In genomic region chr9:44268027-44268360, GRCm38 (mm10) we compare ENCODE assay signal across 8 mouse cellular contexts. TPM values are rescaled to one million over a fixed set of nuclear protein-coding genes. Genes with fewer than 3 reads are reported as not detected.
A peak's percentile ranks its signal among the peaks of the same experiment; 100 is the strongest.
DNase-seq lines count a peak whose midpoint lies in the region; ATAC-seq and TF ChIP-seq lines count a peak whose summit lies in the region.

No protein-coding gene starts in this region.

- ATAC-seq in heart, embryonic 12.5 days (ENCODE audit: insufficient number of reproducible peaks, low FRiP score) = peak; percentile 91
- peak; percentile 85 for ATAC-seq in kidney, postnatal 0 days (replicated peaks; ENCODE audit: low FRiP score, low read depth)

- peak overlapping the region; percentile 6 for H3K4me3 ChIP-seq in C2C12 (ENCODE audit: insufficient read depth, poor library complexity, severe bottlenecking)
- peak overlapping the region; percentile 71 for H3K4me3 ChIP-seq in erythroblast, embryonic 14.5 days (replicated peaks)
- peak overlapping the region; percentile 58 for H3K4me3 ChIP-seq in heart, embryonic 12.5 days
- H3K4me3 ChIP-seq in kidney, postnatal 0 days (replicated peaks; ENCODE audit: low read depth, low read length) = peak overlapping the region; percentile 51
- peak overlapping the region; percentile 63 for H3K4me3 ChIP-seq in liver, adult 2 months (ENCODE audit: insufficient read depth, low read depth, low read length)
- H3K4me3 ChIP-seq in myocyte = peak overlapping the region; percentile 20

- peaks cover 25% of the 10 kb centered on the region for H3K4me1 ChIP-seq in erythroblast, embryonic 14.5 days (ENCODE audit: control insufficient read depth)
- H3K4me1 ChIP-seq in heart, embryonic 12.5 days (replicated peaks) = peaks cover 16% of the 10 kb centered on the region
- 0 out of 2 replicates have a peak, but pooled peaks cover 8% of the 10 kb centered on the region for H3K4me1 ChIP-seq in kidney, postnatal 0 days (replicated peaks; ENCODE audit: insufficient read depth, low read length)
- H3K4me1 ChIP-seq in liver, adult 2 months (ENCODE audit: control insufficient read depth, insufficient read depth, low read length) = peaks cover 8% of the 10 kb centered on the region

- peak overlapping the region; percentile 89 for H3K27ac ChIP-seq in heart, embryonic 12.5 days (ENCODE audit: poor library complexity, severe bottlenecking)
- H3K27ac ChIP-seq in kidney, postnatal 0 days = peak overlapping the region; percentile 70
- H3K27ac ChIP-seq in liver, adult 2 months (replicated peaks; ENCODE audit: insufficient read depth, low read depth, low read length) = peak overlapping the region; percentile 58

- peak; percentile 46 for TF ChIP-seq POLR2A in brain, embryonic 14.5 days (IDR thresholded peaks at IDR 0.05; ENCODE audit: borderline replicate concordance, extremely low read depth, insufficient read depth, insufficient read length, poor library complexity, severe bottlenecking)
- peak; percentile 57; the same call in 1 of the 2 replicates for TF ChIP-seq POLR2A in liver, adult 2 months (IDR thresholded peaks at IDR 0.05; ENCODE audit: extremely low read depth, insufficient read depth, low read length)
- TF ChIP-seq POLR2A in myocyte (IDR thresholded peaks at IDR 0.05; ENCODE audit: insufficient read length, low read depth) = peak; percentile 88

- peak; percentile 54 for TF ChIP-seq CTCF in C2C12 (IDR thresholded peaks at IDR 0.05; ENCODE audit: control insufficient read depth, insufficient read depth, insufficient read length)
- peak; percentile 60 for TF ChIP-seq CTCF in brain, embryonic 14.5 days (IDR thresholded peaks at IDR 0.05; ENCODE audit: borderline replicate concordance, extremely low read depth, insufficient read depth, insufficient read length)
- TF ChIP-seq CTCF in kidney, postnatal 0 days (IDR thresholded peaks at IDR 0.05; ENCODE audit: low read depth) = peak; percentile 75
- TF ChIP-seq CTCF in liver, adult 2 months (IDR thresholded peaks at IDR 0.05; ENCODE audit: low read depth, low read length) = peak; percentile 84

- peak; percentile 92 for DNase-seq in brain, embryonic 14.5 days (ENCODE audit: low read depth)
- peak; percentile 90 for DNase-seq in kidney, postnatal 0 days (ENCODE audit: low spot score)
- DNase-seq in liver, adult 2 months (ENCODE audit: extremely low read depth, low read depth, low spot score) = peak; percentile 79
- peak; percentile 86 for DNase-seq in splenic B cell, adult 2 months (ENCODE audit: low read depth, low spot score)

- H3ac ChIP-seq in C2C12 (ENCODE audit: control insufficient read depth, insufficient read length, low read depth) (peak overlapping the region; percentile 79), myocyte (ENCODE audit: control insufficient read depth, insufficient read length) (peak overlapping the region; percentile 93)

- no peaks in the 10 kb centered on the region for H3K27me3 ChIP-seq in C2C12 (ENCODE audit: control insufficient read depth, insufficient read depth, insufficient read length)
- H3K27me3 ChIP-seq in erythroblast, embryonic 14.5 days (ENCODE audit: control insufficient read depth) = 0 out of 2 replicates have a peak, but pooled peaks cover 3% of the 10 kb centered on the region
- H3K27me3 ChIP-seq in heart, embryonic 12.5 days (replicated peaks) = peaks cover 8% of the 10 kb centered on the region; the same call in 1 of the 2 replicates
- H3K27me3 ChIP-seq in kidney, postnatal 0 days (ENCODE audit: insufficient read depth, low read length) = no peaks in the 10 kb centered on the region
- H3K27me3 ChIP-seq in liver, adult 2 months (ENCODE audit: control insufficient read depth, insufficient read depth, low read length) = no peaks in the 10 kb centered on the region
- H3K27me3 ChIP-seq in myocyte (ENCODE audit: control insufficient read depth, insufficient read depth, insufficient read length) = no peaks in the 10 kb centered on the region
- H3K27me3 ChIP-seq in splenic B cell, adult 2 months (ENCODE audit: control insufficient read depth, insufficient read depth, low read length, poor library complexity, severe bottlenecking) = no peaks in the 10 kb centered on the region

- H3K9ac ChIP-seq in heart, embryonic 12.5 days = peak overlapping the region; percentile 91
- peak overlapping the region; percentile 83 for H3K9ac ChIP-seq in kidney, postnatal 0 days (ENCODE audit: low read depth, low read length)
- peak overlapping the region; percentile 92 for H3K9ac ChIP-seq in liver, adult 2 months (ENCODE audit: low read depth, low read length)

- 5% methylated on average over 25 of the region's 28 CpGs for WGBS in heart, embryonic 12.5 days
- WGBS in kidney, postnatal 0 days = 4% methylated on average over 28 of the region's 28 CpGs
- 6% methylated on average over 28 of the region's 28 CpGs for WGBS in liver, adult 2 months

- H3K4me2 ChIP-seq in heart, embryonic 12.5 days = peak overlapping the region; percentile 88
- H3K4me2 ChIP-seq in kidney, postnatal 0 days (ENCODE audit: low read length) = peak overlapping the region; percentile 87
- H3K4me2 ChIP-seq in myocyte (ENCODE audit: low read depth) = peak overlapping the region; percentile 66

- no peaks in the 10 kb centered on the region for H3K79me3 ChIP-seq in C2C12 (ENCODE audit: low read depth)

- H3K79me2 ChIP-seq in C2C12 (ENCODE audit: control insufficient read depth, insufficient read depth) (no peaks in the 10 kb centered on the region), myocyte (ENCODE audit: control insufficient read depth, insufficient read depth) (no peaks in the 10 kb centered on the region)
- no peaks in the 10 kb centered on the region for H3K79me2 ChIP-seq in liver, adult 2 months (ENCODE audit: control insufficient read depth, insufficient read depth, low read length)

- H3K36me3 ChIP-seq in C2C12 (ENCODE audit: control insufficient read depth, insufficient read depth) = no peaks in the 10 kb centered on the region
- peaks cover 27% of the 10 kb centered on the region for H3K36me3 ChIP-seq in erythroblast, embryonic 14.5 days (ENCODE audit: control insufficient read depth)
- H3K36me3 ChIP-seq in heart, embryonic 12.5 days = peaks cover 7% of the 10 kb centered on the region; the same call in 1 of the 2 replicates
- H3K36me3 ChIP-seq in kidney, postnatal 0 days (ENCODE audit: insufficient read depth, low read length) = no peaks in the 10 kb centered on the region
- H3K36me3 ChIP-seq in liver, adult 2 months (ENCODE audit: control insufficient read depth, insufficient read depth, low read length) = no peaks in the 10 kb centered on the region
- H3K36me3 ChIP-seq in myocyte (ENCODE audit: control insufficient read depth, insufficient read depth) = no peaks in the 10 kb centered on the region
- no peaks in the 10 kb centered on the region for H3K36me3 ChIP-seq in splenic B cell, adult 2 months (ENCODE audit: control insufficient read depth, insufficient read depth, low read length, poor library complexity, severe bottlenecking)

- peaks cover 3% of the 10 kb centered on the region; the same call in 1 of the 2 replicates for H3K9me3 ChIP-seq in erythroblast, embryonic 14.5 days (ENCODE audit: control insufficient read depth, low read length)
- H3K9me3 ChIP-seq in heart, embryonic 12.5 days (replicated peaks) = 0 out of 2 replicates have a peak, but pooled peaks cover 6% of the 10 kb centered on the region
- no peaks in the 10 kb centered on the region for H3K9me3 ChIP-seq in kidney, postnatal 0 days (replicated peaks; ENCODE audit: low read length)

RNA-seq across cellular contexts. Expression of gene Nlrx1, which starts 0.4 kb away (rescaled TPM):
- polyA plus RNA-seq in C2C12 (2012; fragmentation: generic; extraction: Trizol) (3.4 TPM), myocyte (2012; fragmentation: generic; extraction: Trizol) (7.2 TPM)
- polyA plus RNA-seq in brain, embryonic 14.5 days (2012; rRNA removed) = 4.0 and 4.5 TPM in 2 replicates
- 0.07 TPM in 1 of 2 replicates, not detected in the other for polyA plus RNA-seq in erythroblast, embryonic 14.5 days (2012)
- 6.9 and 7.7 TPM in 2 replicates for polyA plus RNA-seq in heart, embryonic 12.5 days (2016; fragmentation: Nextera tagmentation; extraction: Ambion mirVana)
- 6.8 and 7.2 TPM in 2 replicates for polyA plus RNA-seq in kidney, postnatal 0 days (2015; fragmentation: Nextera tagmentation; extraction: Ambion mirVana)
- 3.5 and 5.6 TPM in 2 replicates for total RNA-seq in liver, adult 2 months (2014; rRNA removed)
- 8.6 and 10.0 TPM in 2 replicates for polyA plus RNA-seq in liver, adult 2 months (2012; rRNA removed)

RNA-seq across cellular contexts. Expression of gene Pdzd3, which starts 16.7 kb away (rescaled TPM):
- not detected for polyA plus RNA-seq in C2C12 (2012; fragmentation: generic; extraction: Trizol)
- 0.57 and 0.78 TPM in 2 replicates for polyA plus RNA-seq in brain, embryonic 14.5 days (2012; rRNA removed)
- polyA plus RNA-seq in erythroblast, embryonic 14.5 days (2012) = not detected in 2 replicates
- polyA plus RNA-seq in heart, embryonic 12.5 days (2016; fragmentation: Nextera tagmentation; extraction: Ambion mirVana) = not detected in 2 replicates
- polyA plus RNA-seq in kidney, postnatal 0 days (2015; fragmentation: Nextera tagmentation; extraction: Ambion mirVana) = 16.0 and 16.7 TPM in 2 replicates
- not detected in 2 replicates for total RNA-seq in liver, adult 2 months (2014; rRNA removed)
- not detected in 2 replicates for polyA plus RNA-seq in liver, adult 2 months (2012; rRNA removed)
- polyA plus RNA-seq in myocyte (2012; fragmentation: generic; extraction: Trizol) = 0.02 TPM

RNA-seq across cellular contexts. Expression of gene Abcg4, which starts 20.4 kb away (rescaled TPM):
- polyA plus RNA-seq in C2C12 (2012; fragmentation: generic; extraction: Trizol) (0.21 TPM), myocyte (2012; fragmentation: generic; extraction: Trizol) (0.10 TPM)
- 72.9 and 77.1 TPM in 2 replicates for polyA plus RNA-seq in brain, embryonic 14.5 days (2012; rRNA removed)
- polyA plus RNA-seq in erythroblast, embryonic 14.5 days (2012) = 19.1 and 19.9 TPM in 2 replicates
- polyA plus RNA-seq in heart, embryonic 12.5 days (2016; fragmentation: Nextera tagmentation; extraction: Ambion mirVana) = 4.3 and 4.6 TPM in 2 replicates
- polyA plus RNA-seq in kidney, postnatal 0 days (2015; fragmentation: Nextera tagmentation; extraction: Ambion mirVana) = 1.0 and 1.6 TPM in 2 replicates
- total RNA-seq in liver, adult 2 months (2014; rRNA removed) = not detected in 2 replicates
- polyA plus RNA-seq in liver, adult 2 months (2012; rRNA removed) = 0.11 TPM in 1 of 2 replicates, not detected in the other

RNA-seq across cellular contexts. Expression of gene Ccdc153, which starts 27.5 kb away (rescaled TPM):
- polyA plus RNA-seq in C2C12 (2012; fragmentation: generic; extraction: Trizol) (0.04 TPM), myocyte (2012; fragmentation: generic; extraction: Trizol) (not detected)
- polyA plus RNA-seq in brain, embryonic 14.5 days (2012; rRNA removed) = 0.15 TPM in 1 of 2 replicates, not detected in the other
- not detected in 2 replicates for polyA plus RNA-seq in erythroblast, embryonic 14.5 days (2012)
- polyA plus RNA-seq in heart, embryonic 12.5 days (2016; fragmentation: Nextera tagmentation; extraction: Ambion mirVana) = not detected in 2 replicates
- not detected in 2 replicates for polyA plus RNA-seq in kidney, postnatal 0 days (2015; fragmentation: Nextera tagmentation; extraction: Ambion mirVana)
- total RNA-seq in liver, adult 2 months (2014; rRNA removed) = not detected in 2 replicates
- polyA plus RNA-seq in liver, adult 2 months (2012; rRNA removed) = not detected in 2 replicates

RNA-seq across cellular contexts. Expression of gene Cbl, which starts 34.1 kb away (rescaled TPM):
- polyA plus RNA-seq in C2C12 (2012; fragmentation: generic; extraction: Trizol) (8.2 TPM), myocyte (2012; fragmentation: generic; extraction: Trizol) (4.5 TPM)
- 24.5 and 30.7 TPM in 2 replicates for polyA plus RNA-seq in brain, embryonic 14.5 days (2012; rRNA removed)
- 0.13 and 0.16 TPM in 2 replicates for polyA plus RNA-seq in erythroblast, embryonic 14.5 days (2012)
- 18.3 and 20.0 TPM in 2 replicates for polyA plus RNA-seq in heart, embryonic 12.5 days (2016; fragmentation: Nextera tagmentation; extraction: Ambion mirVana)
- 9.9 and 10.4 TPM in 2 replicates for polyA plus RNA-seq in kidney, postnatal 0 days (2015; fragmentation: Nextera tagmentation; extraction: Ambion mirVana)
- 2.8 and 4.3 TPM in 2 replicates for total RNA-seq in liver, adult 2 months (2014; rRNA removed)
- polyA plus RNA-seq in liver, adult 2 months (2012; rRNA removed) = 1.8 and 2.4 TPM in 2 replicates

Comparison
In these comparisons a context has a peak if more than half of its experiments do, and no peak if none do; other contexts are left out.
1. Peak in every context shown above with its lines: DNase-seq, ATAC-seq, H3K4me3 ChIP-seq and H3K27ac ChIP-seq.
2. H3K4me3 ChIP-seq: peak in every context shown above with its lines; median percentile 71 in erythroblast, embryonic 14.5 days; 63 in liver, adult 2 months; 58 in heart, embryonic 12.5 days; 51 in kidney, postnatal 0 days; 20 in myocyte; 6 in C2C12.